Mouse (Mus musculus) embryonic stem cell, embryonic (primary cell): Measurements from ENCODE around the gene Samsn1.
"Not testable (repeated sequence)": the region's sequence is repeated elsewhere in the genome, so short reads cannot be mapped to it uniquely, and the experiment has no call there.

Source experiments
- CTCF ChIA-PET, 4 experiments: fragments of 300-600 bp in 2 of 4; fragments of 350-600 bp in 2 of 4; sonication (Branson Sonifier 250); formaldehyde crosslinking; loops; one replicate each; lab custom pipeline; 2022; ENCODE audit warnings: inconsistent platforms in 2 of 4; lab: Charles Lee
- POLR2A ChIA-PET, 4 experiments: fragments of 300-600 bp in 2 of 4; fragments of 350-600 bp in 2 of 4; sonication (Branson Sonifier 250); formaldehyde crosslinking; loops; one replicate each; lab custom pipeline; 2022; ENCODE audit warnings: antibody characterized with exemption in 4 of 4, inconsistent platforms in 1 of 4; lab: Charles Lee

Samsn1 gene

GRCm38 (mm10) chr16:75837728-75838451, 184.2 kb downstream of the Samsn1 start:
- CTCF ChIA-PET, result no interaction called here
- POLR2A ChIA-PET, result no interaction called here

- ChIA-PET POLR2A (no interaction called here), CTCF (no interaction called here)
Measured at GRCm38 (mm10) chr16:75831390-75831789, 190.7 kb downstream of the Samsn1 start.

- CTCF ChIA-PET, POLR2A ChIA-PET: not testable (repeated sequence)
Measured at GRCm38 (mm10) chr16:75826949-75827348, 195.1 kb downstream of the Samsn1 start.

- POLR2A ChIA-PET, result no interaction called here
- CTCF ChIA-PET, result no interaction called here
Measured at GRCm38 (mm10) chr16:75826498-75826897, 195.6 kb downstream of the Samsn1 start.

- CTCF ChIA-PET, result no interaction called here
- POLR2A ChIA-PET, result no interaction called here
Measured at GRCm38 (mm10) chr16:75823226-75823625, 198.9 kb downstream of the Samsn1 start.

- CTCF ChIA-PET, result no interaction called here
- POLR2A ChIA-PET, result no interaction called here
Measured at GRCm38 (mm10) chr16:75820963-75821362, 201.1 kb downstream of the Samsn1 start.
